Mouse (Mus musculus) cerebellum, postnatal 14 days (tissue): ENCODE data around the gene Eva1a.
A peak's percentile ranks its signal among the peaks of the same experiment; 100 is the strongest.

Source experiments
- DNase-seq, 2 experiments: peaks; one replicate each; pipeline ENCODE4 v3.0.0; 2021; ENCODE audit warnings: mixed read lengths in 2 of 2

Eva1a gene

GRCm38 (mm10) chr6:82040834-82041487, at the start of gene Eva1a:
Gene Eva1a, plus strand, starts transcription at chr6:82041043.
- no peak for DNase-seq

- no peak for DNase-seq
Measured at GRCm38 (mm10) chr6:82012392-82012791, 28.5 kb upstream of the Eva1a start.

GRCm38 (mm10) chr6:82021074-82021473, 19.8 kb upstream of the Eva1a start:
- DNase-seq: no peak

GRCm38 (mm10) chr6:82021494-82021893, 19.3 kb upstream of the Eva1a start:
- no peak for DNase-seq

GRCm38 (mm10) chr6:82029611-82030510, 11.0 kb upstream of the Eva1a start:
- no peak for DNase-seq

GRCm38 (mm10) chr6:82030511-82030884, 10.3 kb upstream of the Eva1a start:
- no peak for DNase-seq

- no peak for DNase-seq
Measured at GRCm38 (mm10) chr6:82037211-82037610, 3.6 kb upstream of the Eva1a start.

GRCm38 (mm10) chr6:82039193-82039592, 1.6 kb upstream of the Eva1a start:
- no peak for DNase-seq

- peak; percentile 13 to 24 for DNase-seq
Measured at GRCm38 (mm10) chr6:82039968-82040367, 875 bp upstream of the Eva1a start.

- peak; percentile 18 to 35 for DNase-seq
Measured at GRCm38 (mm10) chr6:82041488-82042295, 849 bp downstream of the Eva1a start.

GRCm38 (mm10) chr6:82042296-82043125, 1.7 kb downstream of the Eva1a start:
- DNase-seq: peak; percentile 25 to 27

- no peak for DNase-seq
Measured at GRCm38 (mm10) chr6:82043634-82044033, 2.8 kb downstream of the Eva1a start.

- no peak for DNase-seq
Measured at GRCm38 (mm10) chr6:82044509-82044908, 3.7 kb downstream of the Eva1a start.

- no peak for DNase-seq
Measured at GRCm38 (mm10) chr6:82047977-82048376, 7.1 kb downstream of the Eva1a start.

- DNase-seq: peak; percentile 29 to 31
Measured at GRCm38 (mm10) chr6:82050201-82050600, 9.4 kb downstream of the Eva1a start.

- no peak for DNase-seq
Measured at GRCm38 (mm10) chr6:82051569-82051968, 10.7 kb downstream of the Eva1a start.

- no peak for DNase-seq
Measured at GRCm38 (mm10) chr6:82052047-82052725, 11.3 kb downstream of the Eva1a start.

GRCm38 (mm10) chr6:82052726-82053118, 11.9 kb downstream of the Eva1a start:
- DNase-seq: no peak

GRCm38 (mm10) chr6:82054854-82055253, 14.0 kb downstream of the Eva1a start:
- no peak for DNase-seq

- no peak for DNase-seq
Measured at GRCm38 (mm10) chr6:82059896-82060295, 19.1 kb downstream of the Eva1a start.

- no peak for DNase-seq
Measured at GRCm38 (mm10) chr6:82065230-82065629, 24.4 kb downstream of the Eva1a start.
